Mouse (Mus musculus): ENCODE measurements around the gene Mindy2. TPM values are rescaled to one million over a fixed set of nuclear protein-coding genes. Genes with fewer than 3 reads are reported as not detected.

Mindy2 gene
- 11.2 and 12.9 TPM in 2 replicates for polyA plus RNA-seq (2015; fragmentation: Nextera tagmentation; extraction: Ambion mirVana)

- ATAC-seq (ENCODE audit: low read depth) = peak; percentile 94
- peak within 1 kb of the TSS; percentile 99 for H3K27ac ChIP-seq (ENCODE audit: low read length)
- H3K4me1 ChIP-seq (ENCODE audit: control insufficient read depth, low read depth, low read length) = peaks cover 32% of the 10 kb centered on the region
- no peaks in the 10 kb centered on the region for H3K27me3 ChIP-seq (ENCODE audit: control insufficient read depth, insufficient read depth, low read depth, low read length)
- under 1% methylated on average over 62 of the region's 67 CpGs for WGBS (ENCODE audit: insufficient replicate concordance)
- H3K4me2 ChIP-seq (ENCODE audit: low read depth, low read length) = peak within 1 kb of the TSS; percentile 75
- H3K9ac ChIP-seq (ENCODE audit: low read depth, low read length) = peak within 1 kb of the TSS; percentile 94
- H3K36me3 ChIP-seq (ENCODE audit: control insufficient read depth, insufficient read depth) = peaks cover 2% of the 10 kb centered on the region; the same call in 1 of the 2 replicates
- H3K9me3 ChIP-seq (replicated peaks; ENCODE audit: control insufficient read depth, low read length) = no peaks in the 10 kb centered on the region
- H3K4me3 ChIP-seq (ENCODE audit: low read depth, low read length) = peak within 1 kb of the TSS; percentile 90
Measured at GRCm38 (mm10) chr9:70657013-70657967, at the start of gene Mindy2. Mindy2 (minus strand) TSS chr9:70657174.

- 81% methylated on average over 1 of the region's 1 CpGs for WGBS (ENCODE audit: insufficient replicate concordance)
- Histone ChIP-seq H3K9me3 (replicated peaks; ENCODE audit: control insufficient read depth, low read length) (no peaks in the 10 kb centered on the region), H3K4me3 (ENCODE audit: low read depth, low read length) (no peak overlapping the region), H3K27ac (ENCODE audit: low read length) (no peak overlapping the region), H3K9ac (ENCODE audit: low read depth, low read length) (no peak overlapping the region), H3K36me3 (ENCODE audit: control insufficient read depth, insufficient read depth) (peaks cover 32% of the 10 kb centered on the region), H3K4me1 (ENCODE audit: control insufficient read depth, low read depth, low read length) (peaks cover 12% of the 10 kb centered on the region), H3K27me3 (ENCODE audit: control insufficient read depth, insufficient read depth, low read depth, low read length) (no peaks in the 10 kb centered on the region), H3K4me2 (ENCODE audit: low read depth, low read length) (no peak overlapping the region)
- no peak for ATAC-seq (ENCODE audit: low read depth)
Measured at GRCm38 (mm10) chr9:70706444-70706843, 49.5 kb upstream of the Mindy2 start.

GRCm38 (mm10) chr9:70703597-70704203 lies 46.7 kb upstream of the Mindy2 start:
- H3K4me2 ChIP-seq (ENCODE audit: low read depth, low read length) = peak overlapping the region; percentile 26; the same call in 1 of the 2 replicates
- H3K4me3 ChIP-seq (ENCODE audit: low read depth, low read length) = no peak overlapping the region; the same call in 1 of the 2 replicates
- H3K9ac ChIP-seq (ENCODE audit: low read depth, low read length) = no peak overlapping the region
- peak; percentile 95 for ATAC-seq (ENCODE audit: low read depth)
- peaks cover 25% of the 10 kb centered on the region for H3K36me3 ChIP-seq (ENCODE audit: control insufficient read depth, insufficient read depth)
- H3K27ac ChIP-seq (ENCODE audit: low read length) = peak overlapping the region; percentile 36
- peaks cover 15% of the 10 kb centered on the region for H3K4me1 ChIP-seq (ENCODE audit: control insufficient read depth, low read depth, low read length)
- H3K27me3 ChIP-seq (ENCODE audit: control insufficient read depth, insufficient read depth, low read depth, low read length) = no peaks in the 10 kb centered on the region
- 44% methylated on average over 5 of the region's 5 CpGs for WGBS (ENCODE audit: insufficient replicate concordance)
- no peaks in the 10 kb centered on the region for H3K9me3 ChIP-seq (replicated peaks; ENCODE audit: control insufficient read depth, low read length)

GRCm38 (mm10) chr9:70698090-70698489 lies 41.1 kb upstream of the Mindy2 start:
- H3K4me2 ChIP-seq (ENCODE audit: low read depth, low read length) = no peak overlapping the region
- H3K9me3 ChIP-seq (replicated peaks; ENCODE audit: control insufficient read depth, low read length) = no peaks in the 10 kb centered on the region
- no peak for ATAC-seq (ENCODE audit: low read depth)
- H3K36me3 ChIP-seq (ENCODE audit: control insufficient read depth, insufficient read depth) = no peaks in the 10 kb centered on the region; the same call in 1 of the 2 replicates
- H3K27me3 ChIP-seq (ENCODE audit: control insufficient read depth, insufficient read depth, low read depth, low read length) = no peaks in the 10 kb centered on the region
- H3K9ac ChIP-seq (ENCODE audit: low read depth, low read length) = no peak overlapping the region
- H3K4me1 ChIP-seq (ENCODE audit: control insufficient read depth, low read depth, low read length) = peaks cover 44% of the 10 kb centered on the region
- no peak overlapping the region for H3K27ac ChIP-seq (ENCODE audit: low read length)
- 10% methylated on average over 1 of the region's 1 CpGs for WGBS (ENCODE audit: insufficient replicate concordance)
- H3K4me3 ChIP-seq (ENCODE audit: low read depth, low read length) = no peak overlapping the region

- ATAC-seq (ENCODE audit: low read depth) = peak; percentile 32; the same call in 1 of the 2 replicates
- Histone ChIP-seq H3K4me1 (ENCODE audit: control insufficient read depth, low read depth, low read length) (peaks cover 48% of the 10 kb centered on the region), H3K27me3 (ENCODE audit: control insufficient read depth, insufficient read depth, low read depth, low read length) (no peaks in the 10 kb centered on the region), H3K27ac (ENCODE audit: low read length) (peak overlapping the region; percentile 21; the same call in 1 of the 2 replicates), H3K36me3 (ENCODE audit: control insufficient read depth, insufficient read depth) (no peaks in the 10 kb centered on the region; the same call in 1 of the 2 replicates), H3K4me2 (ENCODE audit: low read depth, low read length) (no peak overlapping the region), H3K4me3 (ENCODE audit: low read depth, low read length) (no peak overlapping the region), H3K9me3 (replicated peaks; ENCODE audit: control insufficient read depth, low read length) (no peaks in the 10 kb centered on the region), H3K9ac (ENCODE audit: low read depth, low read length) (no peak overlapping the region)
- WGBS (ENCODE audit: insufficient replicate concordance) = 55% methylated on average over 2 of the region's 2 CpGs
Measured at GRCm38 (mm10) chr9:70695723-70696122, 38.7 kb upstream of the Mindy2 start.

- Histone ChIP-seq H3K4me2 (ENCODE audit: low read depth, low read length) (no peak overlapping the region), H3K9me3 (replicated peaks; ENCODE audit: control insufficient read depth, low read length) (no peaks in the 10 kb centered on the region), H3K27me3 (ENCODE audit: control insufficient read depth, insufficient read depth, low read depth, low read length) (no peaks in the 10 kb centered on the region), H3K9ac (ENCODE audit: low read depth, low read length) (no peak overlapping the region), H3K4me3 (ENCODE audit: low read depth, low read length) (no peak overlapping the region), H3K27ac (ENCODE audit: low read length) (no peak overlapping the region), H3K4me1 (ENCODE audit: control insufficient read depth, low read depth, low read length) (peaks cover 53% of the 10 kb centered on the region), H3K36me3 (ENCODE audit: control insufficient read depth, insufficient read depth) (no peaks in the 10 kb centered on the region)
- no peak for ATAC-seq (ENCODE audit: low read depth)
- WGBS (ENCODE audit: insufficient replicate concordance) = 40% methylated on average over 2 of the region's 2 CpGs
Measured at GRCm38 (mm10) chr9:70691772-70692693, 35.1 kb upstream of the Mindy2 start.

GRCm38 (mm10) chr9:70690579-70690978 lies 33.6 kb upstream of the Mindy2 start:
- H3K27me3 ChIP-seq (ENCODE audit: control insufficient read depth, insufficient read depth, low read depth, low read length) = no peaks in the 10 kb centered on the region
- no peaks in the 10 kb centered on the region for H3K36me3 ChIP-seq (ENCODE audit: control insufficient read depth, insufficient read depth)
- peaks cover 57% of the 10 kb centered on the region for H3K4me1 ChIP-seq (ENCODE audit: control insufficient read depth, low read depth, low read length)
- no peak for ATAC-seq (ENCODE audit: low read depth)
- no peak overlapping the region for H3K9ac ChIP-seq (ENCODE audit: low read depth, low read length)
- no peak overlapping the region for H3K4me3 ChIP-seq (ENCODE audit: low read depth, low read length)
- no peak overlapping the region for H3K4me2 ChIP-seq (ENCODE audit: low read depth, low read length)
- H3K9me3 ChIP-seq (replicated peaks; ENCODE audit: control insufficient read depth, low read length) = no peaks in the 10 kb centered on the region
- no peak overlapping the region for H3K27ac ChIP-seq (ENCODE audit: low read length)

GRCm38 (mm10) chr9:70689926-70690325 lies 33.0 kb upstream of the Mindy2 start:
- peak overlapping the region; percentile 13; the same call in 1 of the 2 replicates for H3K4me3 ChIP-seq (ENCODE audit: low read depth, low read length)
- H3K4me2 ChIP-seq (ENCODE audit: low read depth, low read length) = peak overlapping the region; percentile 46
- H3K27ac ChIP-seq (ENCODE audit: low read length) = peak overlapping the region; percentile 41
- peaks cover 59% of the 10 kb centered on the region for H3K4me1 ChIP-seq (ENCODE audit: control insufficient read depth, low read depth, low read length)
- H3K9me3 ChIP-seq (replicated peaks; ENCODE audit: control insufficient read depth, low read length) = no peaks in the 10 kb centered on the region
- 0 out of 2 replicates have a peak overlapping the region, but pooled peaks have one; percentile 20 for H3K9ac ChIP-seq (ENCODE audit: low read depth, low read length)
- no peaks in the 10 kb centered on the region for H3K27me3 ChIP-seq (ENCODE audit: control insufficient read depth, insufficient read depth, low read depth, low read length)
- 53% methylated on average over 3 of the region's 3 CpGs for WGBS (ENCODE audit: insufficient replicate concordance)
- no peaks in the 10 kb centered on the region for H3K36me3 ChIP-seq (ENCODE audit: control insufficient read depth, insufficient read depth)
- no peak for ATAC-seq (ENCODE audit: low read depth)

Measured in liver, embryonic 16.5 days (tissue).